Mouse (Mus musculus) cerebellum, adult 8-10 months (tissue): Measurements from ENCODE around the gene Trp53i11.

ENCODE experiments used
- DNase-seq: peaks from one replicate; pipeline ENCODE4 v3.0.0; 2022

Gene Trp53i11

GRCm38 (mm10) chr2:93200681-93201340 is 13.5 kb downstream of the Trp53i11 start:
- DNase-seq, result no peak

- no peak for DNase-seq
Observed at GRCm38 (mm10) chr2:93201997-93202396, 14.6 kb downstream of the Trp53i11 start.

GRCm38 (mm10) chr2:93202782-93203181 is 15.4 kb downstream of the Trp53i11 start:
- no peak for DNase-seq

GRCm38 (mm10) chr2:93203682-93204081 is 16.3 kb downstream of the Trp53i11 start:
- DNase-seq, result peak; percentile 84

GRCm38 (mm10) chr2:93204571-93204970 is 17.2 kb downstream of the Trp53i11 start:
- no peak for DNase-seq

GRCm38 (mm10) chr2:93206126-93206525 is 18.8 kb downstream of the Trp53i11 start:
- no peak for DNase-seq

- no peak for DNase-seq
Observed at GRCm38 (mm10) chr2:93212386-93212785, 25.0 kb downstream of the Trp53i11 start.

GRCm38 (mm10) chr2:93212865-93213264 is 25.5 kb downstream of the Trp53i11 start:
- no peak for DNase-seq

GRCm38 (mm10) chr2:93214192-93214591 is 26.8 kb downstream of the Trp53i11 start:
- no peak for DNase-seq

- DNase-seq, result peak; percentile 81
Observed at GRCm38 (mm10) chr2:93215790-93216189, 28.4 kb downstream of the Trp53i11 start.

- DNase-seq, result peak; percentile 95
Observed at GRCm38 (mm10) chr2:93217015-93217414, 29.7 kb downstream of the Trp53i11 start.

- no peak for DNase-seq
Observed at GRCm38 (mm10) chr2:93218353-93218990, 31.1 kb downstream of the Trp53i11 start.

- DNase-seq, result no peak
Observed at GRCm38 (mm10) chr2:93219576-93219975, 32.2 kb downstream of the Trp53i11 start.

- no peak for DNase-seq
Observed at GRCm38 (mm10) chr2:93220447-93220846, 33.1 kb downstream of the Trp53i11 start.

- DNase-seq, result peak; percentile 70
Observed at GRCm38 (mm10) chr2:93223463-93223862, 36.1 kb downstream of the Trp53i11 start.

- peak; percentile 92 for DNase-seq
Observed at GRCm38 (mm10) chr2:93226606-93227595, 39.6 kb downstream of the Trp53i11 start.

GRCm38 (mm10) chr2:93227713-93228479 is 40.5 kb downstream of the Trp53i11 start:
- no peak for DNase-seq

GRCm38 (mm10) chr2:93228480-93228824 is 41.1 kb downstream of the Trp53i11 start:
- DNase-seq, result no peak

- no peak for DNase-seq
Observed at GRCm38 (mm10) chr2:93232141-93232540, 44.8 kb downstream of the Trp53i11 start.

GRCm38 (mm10) chr2:93237055-93237454 is 49.7 kb downstream of the Trp53i11 start:
- DNase-seq, result no peak

GRCm38 (mm10) chr2:93238864-93239263 is 51.5 kb downstream of the Trp53i11 start:
- DNase-seq, result no peak

- peak; percentile 62 for DNase-seq
Observed at GRCm38 (mm10) chr2:93242166-93242565, 54.8 kb downstream of the Trp53i11 start.
